Mouse (Mus musculus) bone marrow, adult 2 months (tissue): ENCODE data around the gene Lnx1. TPM values are rescaled to one million over a fixed set of nuclear protein-coding genes. Genes with fewer than 3 reads are reported as not detected.

Experiments
- H3K27ac ChIP-seq: fragments of 200-500 bp; 2 replicates; pipeline ENCODE4 v1.5.1; 2012; ENCODE audit warnings: low read depth, mild to moderate bottlenecking, control low read depth, inconsistent platforms, low read length; ENCODE audit not compliant: control insufficient read depth, poor library complexity, insufficient read depth
- H3K4me1 ChIP-seq: fragments of 200-500 bp; 2 replicates; pipeline ENCODE4 v1.6.1; 2011; ENCODE audit warnings: low read length; ENCODE audit not compliant: control insufficient read depth, insufficient read depth
- H3K4me3 ChIP-seq: fragments of 200-500 bp; replicated peaks from 2 replicates; pipeline ENCODE3; 2011; ENCODE audit warnings: mild to moderate bottlenecking, low read depth, low read length, control low read depth; ENCODE audit not compliant: control insufficient read depth
- CTCF ChIP-seq: fragments of 200-500 bp; IDR thresholded peaks from 2 replicates; pipeline ENCODE4 v1.5.1; 2011; ENCODE audit warnings: low read length, control low read depth; ENCODE audit not compliant: control insufficient read depth, insufficient read depth
- POLR2A ChIP-seq: fragments of 200-500 bp; IDR thresholded peaks from 2 replicates; pipeline ENCODE4 v1.6.1; 2011; ENCODE audit warnings: low read depth, mild to moderate bottlenecking, control low read depth, low read length, borderline replicate concordance; ENCODE audit not compliant: control insufficient read depth
- WGBS: fragments of 180-500 bp; shearing (Covaris S2); methylation state at CpG from one replicate; pipeline ENCODE4 v1.1.7; 2018; 5-methylcytosine and 5-hydroxymethylcytosine counted together
- polyA plus RNA-seq: library from polyadenylated mRNA; stranded (reverse); fragments of >200 nt; gene quantifications from 2 replicates; pipeline ENCODE4 v1.2.4, GENCODE M21; 2011; ENCODE audit warnings: low replicate concordance; ENCODE audit not compliant: missing spikeins, insufficient read depth, insufficient read length

Lnx1 gene
- polyA plus RNA-seq, 1 experiment: not detected

GRCm38 (mm10) chr5:74730601-74731000, 27.9 kb upstream of the Lnx1 start:
- Histone ChIP-seq H3K27ac (no peak overlapping the region), H3K4me1 (no peaks in the 10 kb centered on the region; the same call in 1 of the 2 replicates), H3K4me3 (no peak overlapping the region)
- WGBS: 85% methylated on average over 5 of the region's 5 CpGs
- no peak for TF ChIP-seq POLR2A
- no peak for TF ChIP-seq CTCF

- WGBS: 51% methylated on average over 6 of the region's 6 CpGs
- H3K4me1 ChIP-seq: no peaks in the 10 kb centered on the region; the same call in 1 of the 2 replicates
- no peak for TF ChIP-seq POLR2A
- TF ChIP-seq CTCF: no peak
- no peak overlapping the region for H3K27ac ChIP-seq
- H3K4me3 ChIP-seq: no peak overlapping the region
Measured at GRCm38 (mm10) chr5:74729567-74729966, 26.9 kb upstream of the Lnx1 start.

- 69% methylated on average over 6 of the region's 6 CpGs for WGBS
- no peaks in the 10 kb centered on the region; the same call in 1 of the 2 replicates for H3K4me1 ChIP-seq
- no peak overlapping the region for H3K27ac ChIP-seq
- no peak overlapping the region for H3K4me3 ChIP-seq
- TF ChIP-seq POLR2A (no peak), CTCF (no peak)
Measured at GRCm38 (mm10) chr5:74728186-74728585, 25.5 kb upstream of the Lnx1 start.

DNA sequence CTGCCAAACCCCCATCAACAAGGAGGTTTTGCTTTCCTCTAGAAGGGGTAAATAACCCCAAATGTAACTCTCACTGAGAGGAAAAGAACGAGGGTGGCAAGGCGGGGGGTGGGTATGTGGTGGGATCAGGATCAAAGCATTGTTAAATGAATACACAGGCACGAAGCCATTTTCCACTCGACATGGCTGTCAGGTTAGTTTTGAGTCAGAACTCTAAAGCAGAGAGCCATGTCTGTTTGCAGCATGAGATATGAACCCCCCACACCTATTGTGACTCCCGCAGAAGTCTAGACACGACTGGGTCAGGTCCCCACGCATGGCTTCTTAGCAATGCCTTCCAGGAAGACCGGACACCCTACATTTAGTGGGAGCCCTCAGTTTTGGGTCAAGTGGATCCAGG, 24.6 kb upstream of the Lnx1 start:
- Histone ChIP-seq H3K4me1 (no peaks in the 10 kb centered on the region; the same call in 1 of the 2 replicates), H3K27ac (no peak overlapping the region), H3K4me3 (no peak overlapping the region)
- no peak for TF ChIP-seq CTCF
- TF ChIP-seq POLR2A: no peak
- 79% methylated on average over 8 of the region's 8 CpGs for WGBS

GRCm38 (mm10) chr5:74725541-74725940, 22.8 kb upstream of the Lnx1 start:
- no peak for TF ChIP-seq CTCF
- no peak for TF ChIP-seq POLR2A
- H3K4me1 ChIP-seq: no peaks in the 10 kb centered on the region; the same call in 1 of the 2 replicates
- WGBS: 79% methylated on average over 4 of the region's 4 CpGs

GRCm38 (mm10) chr5:74721816-74722215, 19.1 kb upstream of the Lnx1 start:
- WGBS: 81% methylated on average over 3 of the region's 3 CpGs

More at GRCm38 (mm10) chr5:74725541-74725940, 22.8 kb upstream of the Lnx1 start:
- Histone ChIP-seq H3K4me3 (no peak overlapping the region), H3K27ac (no peak overlapping the region)

DNA sequence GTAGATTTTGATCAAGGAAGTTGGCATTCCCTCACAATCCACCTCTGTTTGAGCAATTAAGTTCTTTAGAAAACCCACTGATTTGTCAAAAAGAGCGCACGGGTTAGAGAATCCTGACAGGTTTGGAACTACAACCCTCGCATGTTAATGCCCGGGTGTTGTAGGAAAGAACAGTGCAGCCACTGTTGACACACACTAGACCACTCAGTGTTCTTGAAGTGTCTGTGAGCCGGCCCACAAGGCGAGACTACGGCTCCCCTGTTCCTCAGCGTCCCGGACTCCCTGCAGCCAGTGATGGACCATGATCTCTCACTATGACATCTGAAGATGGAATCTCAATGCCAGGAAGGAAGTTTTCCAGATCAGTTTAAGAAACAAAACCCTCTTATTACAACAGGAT, 17.9 kb upstream of the Lnx1 start:
- Histone ChIP-seq H3K27ac (no peak overlapping the region), H3K4me3 (no peak overlapping the region), H3K4me1 (no peaks in the 10 kb centered on the region)
- WGBS: 80% methylated on average over 9 of the region's 9 CpGs
- TF ChIP-seq POLR2A: no peak
- TF ChIP-seq CTCF: no peak

More at GRCm38 (mm10) chr5:74721816-74722215, 19.1 kb upstream of the Lnx1 start:
- H3K27ac ChIP-seq: no peak overlapping the region
- H3K4me3 ChIP-seq: no peak overlapping the region
- no peaks in the 10 kb centered on the region for H3K4me1 ChIP-seq
- TF ChIP-seq POLR2A (no peak), CTCF (no peak)

GRCm38 (mm10) chr5:74716165-74716564, 13.5 kb upstream of the Lnx1 start:
- Histone ChIP-seq H3K27ac (no peak overlapping the region), H3K4me1 (no peaks in the 10 kb centered on the region), H3K4me3 (no peak overlapping the region)
- 66% methylated on average over 7 of the region's 7 CpGs for WGBS
- TF ChIP-seq CTCF: no peak
- TF ChIP-seq POLR2A: no peak

GRCm38 (mm10) chr5:74712811-74713210, 10.1 kb upstream of the Lnx1 start:
- TF ChIP-seq CTCF (no peak), POLR2A (no peak)
- no peaks in the 10 kb centered on the region for H3K4me1 ChIP-seq
- H3K4me3 ChIP-seq: no peak overlapping the region
- H3K27ac ChIP-seq: no peak overlapping the region
- 79% methylated on average over 4 of the region's 4 CpGs for WGBS
